In genomic region chr5:44495092-44495491, GRCm38 (mm10) we compare ENCODE assay signal across 14 mouse cellular contexts.
DNase-seq lines count a peak whose midpoint lies in the region; ATAC-seq lines count a peak whose summit lies in the region.
"Had no signal": no experiment of that assay in that cellular context is flagged by ENCODE, and none has a peak within 500 bp of the region (broad histone marks: within the 10 kb centered on the region; RNA-seq: fewer than 3 reads in every experiment).

No protein-coding gene starts in this region.

- 68% methylated on average over 4 of the region's 4 CpGs for WGBS in heart, embryonic 10.5 days
- WGBS in hindbrain, embryonic 11.5 days, result 88% methylated on average over 4 of the region's 4 CpGs

- 0 out of 2 replicates have a peak, but pooled peaks cover 4% of the 10 kb centered on the region for H3K4me1 ChIP-seq in heart, embryonic 10.5 days
- H3K4me1 ChIP-seq in hindbrain, embryonic 11.5 days (replicated peaks; ENCODE audit: control insufficient read depth, insufficient read depth, low read length), result no peaks in the 10 kb centered on the region
- H3K4me1 ChIP-seq: hindbrain, embryonic 15.5 days; megakaryocyte, embryonic 14.5 days; stomach, embryonic 15.5 days had no signal

- no peak for ATAC-seq in hindbrain, embryonic 11.5 days (ENCODE audit: low FRiP score)

- no peak overlapping the region for H3K4me3 ChIP-seq in heart, embryonic 10.5 days
- no peak overlapping the region for H3K4me3 ChIP-seq in hindbrain, embryonic 11.5 days (ENCODE audit: low read depth, low read length)
- H3K4me3 ChIP-seq: hindbrain, embryonic 15.5 days; megakaryocyte, embryonic 14.5 days; neural tube, embryonic 13.5 days; stomach, embryonic 15.5 days had no signal

- no peaks in the 10 kb centered on the region for H3K27me3 ChIP-seq in heart, embryonic 10.5 days (ENCODE audit: insufficient read depth, poor library complexity, severe bottlenecking)
- no peaks in the 10 kb centered on the region for H3K27me3 ChIP-seq in hindbrain, embryonic 11.5 days (ENCODE audit: control insufficient read depth, insufficient read depth, low read length)
- H3K27me3 ChIP-seq: hindbrain, embryonic 15.5 days; megakaryocyte, embryonic 14.5 days; neural tube, embryonic 13.5 days; stomach, embryonic 15.5 days had no signal

- no peak overlapping the region for H3K27ac ChIP-seq in heart, embryonic 10.5 days
- no peak overlapping the region for H3K27ac ChIP-seq in hindbrain, embryonic 11.5 days (ENCODE audit: low read depth, low read length)
- H3K27ac ChIP-seq: hindbrain, embryonic 15.5 days; neural tube, embryonic 13.5 days; stomach, embryonic 15.5 days had no signal

- no peaks in the 10 kb centered on the region for H3K9me3 ChIP-seq in heart, embryonic 10.5 days
- no peaks in the 10 kb centered on the region for H3K9me3 ChIP-seq in hindbrain, embryonic 11.5 days (ENCODE audit: control insufficient read depth, low read length)
- H3K9me3 ChIP-seq: hindbrain, embryonic 15.5 days; neural tube, embryonic 13.5 days; stomach, embryonic 15.5 days had no signal

- peak; percentile 71 to 85 for DNase-seq in heart, adult 18-20 months
- no peak for DNase-seq in heart, embryonic 10.5 days (ENCODE audit: low spot score)
- DNase-seq in gastrocnemius, postnatal 10 days, result peak; percentile 12
- DNase-seq in kidney, adult 8-10 months, result peak; percentile 76 to 82
- peak; percentile 69 for DNase-seq in lung, postnatal 14 days
- DNase-seq in hindbrain, embryonic 11.5 days (ENCODE audit: low spot score), result no peak
- no peak for DNase-seq in MN1 (ENCODE audit: low spot score)
- no peak for DNase-seq in right cerebral cortex, postnatal 36 days (ENCODE audit: low spot score in 2 of 2)
- DNase-seq: B cell, adult 2 months; cerebellum, adult 2 months had no signal

- H3K9ac ChIP-seq in hindbrain, embryonic 11.5 days (ENCODE audit: low read depth, low read length), result no peak overlapping the region
- H3K9ac ChIP-seq: hindbrain, embryonic 15.5 days; neural tube, embryonic 13.5 days; stomach, embryonic 15.5 days had no signal

- H3K36me3 ChIP-seq in heart, embryonic 10.5 days, result no peaks in the 10 kb centered on the region
- H3K36me3 ChIP-seq in hindbrain, embryonic 11.5 days (ENCODE audit: control insufficient read depth, insufficient read depth, low read length), result no peaks in the 10 kb centered on the region
- H3K36me3 ChIP-seq: hindbrain, embryonic 15.5 days; neural tube, embryonic 13.5 days; stomach, embryonic 15.5 days had no signal

- H3K4me2 ChIP-seq in hindbrain, embryonic 11.5 days (replicated peaks; ENCODE audit: low read depth, low read length), result no peak overlapping the region
- H3K4me2 ChIP-seq: hindbrain, embryonic 15.5 days; neural tube, embryonic 13.5 days; stomach, embryonic 15.5 days had no signal

Comparison
In these comparisons a context has a peak if more than half of its experiments do, and no peak if none do; other contexts are left out.
1. DNase-seq: peak in heart, adult 18-20 months (2 of 2), gastrocnemius, postnatal 10 days (single experiment), kidney, adult 8-10 months (2 of 2) and lung, postnatal 14 days (single experiment); none in heart, embryonic 10.5 days (single experiment), hindbrain, embryonic 11.5 days (single experiment), MN1 (single experiment) and right cerebral cortex, postnatal 36 days (0 of 2).